Mouse (Mus musculus) C2C12 (cell line): ENCODE measurements around the gene Ube2n.

Experiments used
- CTCF ChIP-seq: IDR thresholded peaks from one replicate; pipeline ENCODE4 v1.5.1; 2011; ENCODE audit not compliant: control insufficient read depth, insufficient read depth, insufficient read length
- USF1 ChIP-seq: IDR thresholded peaks from one replicate; pipeline ENCODE4 v1.6.1; 2011; ENCODE audit warnings: low read depth, mild to moderate bottlenecking, control low read depth, moderate library complexity

GRCm38 (mm10) chr10:95535399-95536221, 20.7 kb downstream of the Ube2n start:
- no peak for TF ChIP-seq CTCF
- no peak for TF ChIP-seq USF1
